Mouse (Mus musculus) C2C12 (cell line): ENCODE results near the gene Ctr9.

Experiments used
- CEBPB ChIP-seq: IDR thresholded peaks from one replicate; pipeline ENCODE4 v1.6.1; 2011; ENCODE audit warnings: low read depth, mild to moderate bottlenecking, control low read depth, moderate library complexity
- CTCF ChIP-seq: IDR thresholded peaks from one replicate; pipeline ENCODE4 v1.5.1; 2011; ENCODE audit not compliant: control insufficient read depth, insufficient read depth, insufficient read length
- MYOD1 ChIP-seq: IDR thresholded peaks from one replicate; pipeline ENCODE4 v1.6.1; 2011; ENCODE audit warnings: low read depth; ENCODE audit not compliant: control insufficient read depth, insufficient read length
- USF1 ChIP-seq: IDR thresholded peaks from one replicate; pipeline ENCODE4 v1.6.1; 2011; ENCODE audit warnings: low read depth, mild to moderate bottlenecking, control low read depth, moderate library complexity

- TF ChIP-seq USF1: no peak
- TF ChIP-seq MYOD1: no peak
- no peak for TF ChIP-seq CEBPB
- TF ChIP-seq CTCF: no peak
Observed at GRCm38 (mm10) chr7:111004136-111004840, 24.5 kb upstream of the Ctr9 start.
